Comparison of ENCODE assay signal across 8 mouse cellular contexts in the genomic region with DNA sequence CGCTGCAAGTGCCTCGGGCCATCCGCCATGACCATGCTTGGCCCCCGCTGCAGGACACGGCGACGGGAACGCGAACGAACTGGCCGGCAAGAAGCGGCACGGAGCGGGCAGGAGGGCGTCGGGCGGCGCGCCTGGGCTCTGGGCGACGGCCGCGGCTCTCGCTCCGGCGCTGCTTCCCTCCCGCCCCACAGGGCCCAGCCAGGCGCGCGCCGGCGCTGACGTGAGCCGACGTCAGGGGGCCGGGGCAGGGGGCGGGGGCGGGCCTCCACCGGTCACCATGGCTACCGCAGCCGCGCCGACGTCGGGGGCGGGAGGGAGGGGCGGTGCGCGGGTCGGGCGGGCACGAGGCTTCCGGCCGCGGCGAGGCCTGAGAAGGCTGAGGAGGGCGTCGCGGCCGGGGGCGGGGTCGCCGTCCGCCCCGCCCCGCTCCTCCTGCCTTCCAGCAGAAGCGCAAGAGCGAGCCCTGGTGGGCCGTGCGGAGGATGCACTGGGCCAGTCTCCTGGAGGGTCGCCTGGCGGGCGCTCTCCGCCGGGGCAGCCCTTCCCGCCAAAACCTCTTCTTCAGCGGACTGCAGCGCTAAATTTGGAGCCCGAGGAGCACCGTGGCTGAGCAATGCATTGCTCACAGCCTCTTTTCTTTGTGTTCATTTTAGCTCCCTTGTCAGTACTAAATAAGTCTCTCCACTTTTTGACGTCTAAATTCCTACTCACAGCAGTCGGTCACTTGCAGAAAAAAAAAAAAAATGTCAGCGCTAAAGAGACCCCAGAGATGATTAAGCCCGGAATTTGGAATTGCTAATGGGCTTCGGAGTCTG. TPM values are rescaled to one million over a fixed set of nuclear protein-coding genes. Genes with fewer than 3 reads are reported as not detected.
DNase-seq lines count a peak whose midpoint lies in the region; ATAC-seq and TF ChIP-seq lines count a peak whose summit lies in the region.

A gene (minus strand): TSS at position 233 of the 815 bp plus-strand sequence.

- peaks cover 10% of the 10 kb centered on the region for H3K4me1 ChIP-seq in hindbrain, embryonic 14.5 days (replicated peaks; ENCODE audit: control insufficient read depth, insufficient read depth, low read length)

- H3K4me2 ChIP-seq in hindbrain, embryonic 14.5 days (replicated peaks), result peak within 1 kb of the TSS; percentile 73

- WGBS in hindbrain, embryonic 14.5 days, result under 1% methylated on average over 57 of the region's 85 CpGs

- no peaks in the 10 kb centered on the region for H3K27me3 ChIP-seq in Patski
- no peaks in the 10 kb centered on the region for H3K27me3 ChIP-seq in hindbrain, embryonic 14.5 days (ENCODE audit: control insufficient read depth, insufficient read depth, low read length)

- peak within 1 kb of the TSS; percentile 99 for H3K4me3 ChIP-seq in hindbrain, embryonic 14.5 days (replicated peaks; ENCODE audit: low read length)

- no peaks in the 10 kb centered on the region for H3K36me3 ChIP-seq in hindbrain, embryonic 14.5 days (replicated peaks; ENCODE audit: control insufficient read depth, insufficient read depth)

- H3K9me3 ChIP-seq in hindbrain, embryonic 14.5 days (ENCODE audit: control insufficient read depth, low read length), result no peaks in the 10 kb centered on the region

- H3K27ac ChIP-seq in hindbrain, embryonic 14.5 days, result peak within 1 kb of the TSS; percentile 84

- CTCF ChIA-PET in Patski (lab: Charles Lee), result interaction anchor here (3.0 kb wide), 1 partner anchor 160 kb away, joined by 33 read pairs; no protein-coding TSS in a partner anchor

- peak; percentile 100 for TF ChIP-seq CTCF in Patski (IDR thresholded peaks at IDR 0.05)

- DNase-seq in Patski (ENCODE audit: low read depth, low spot score), result peak; percentile 48
- peak; percentile 94 to 95 for DNase-seq in cerebellum, postnatal 14 days
- peak; percentile 47 to 72 for DNase-seq in frontal cortex, postnatal 25 days (ENCODE audit: low spot score in 2 of 2)
- peak; percentile 90 for DNase-seq in hindbrain, embryonic 14.5 days (ENCODE audit: low spot score)
- peak; percentile 77 for DNase-seq in left cerebral cortex, adult 11 months (ENCODE audit: low spot score)
- DNase-seq in lung, postnatal 4 days, result peak; percentile 94 to 96
- peak; percentile 90 for DNase-seq in retina, postnatal 7 days (ENCODE audit: low read depth, low spot score)
- DNase-seq in urinary bladder, adult 2 months (ENCODE audit: low spot score), result peak; percentile 84

- POLR2A ChIA-PET in Patski (lab: Charles Lee), result no interaction called here

- in situ Hi-C loops in Patski (cut with MboI; ENCODE audit: low pct_unique_long_range_greater_than_20kb), result loop anchor here (5.0 to 25.0 kb wide), 2 partner anchors 157 to 322 kb away; no protein-coding TSS in a partner anchor

- peak within 1 kb of the TSS; percentile 91 for H3K9ac ChIP-seq in hindbrain, embryonic 14.5 days

- ATAC-seq in Patski, result peak; percentile 93
- peak; percentile 98 for ATAC-seq in hindbrain, embryonic 14.5 days (ENCODE audit: low FRiP score)

RNA-seq across cellular contexts. Expression of the gene that starts here (rescaled TPM):
- polyA plus RNA-seq in Patski (2021), result 17.3 TPM
- polyA plus RNA-seq in hindbrain, embryonic 14.5 days (2014; fragmentation: Nextera tagmentation; extraction: Ambion mirVana), result 16.1 and 17.4 TPM in 2 replicates
- 17.4 and 19.2 TPM in 2 replicates for polyA plus RNA-seq in urinary bladder, adult 2 months (2012; rRNA removed)

Comparison
In these comparisons a context has a peak if more than half of its experiments do, and no peak if none do; other contexts are left out.
1. Peak in every context shown above with its lines: DNase-seq, ATAC-seq, H3K4me3 ChIP-seq and H3K27ac ChIP-seq.